Mouse (Mus musculus): ENCODE results near the gene Olfr1138.

Gene Olfr1138

DNA sequence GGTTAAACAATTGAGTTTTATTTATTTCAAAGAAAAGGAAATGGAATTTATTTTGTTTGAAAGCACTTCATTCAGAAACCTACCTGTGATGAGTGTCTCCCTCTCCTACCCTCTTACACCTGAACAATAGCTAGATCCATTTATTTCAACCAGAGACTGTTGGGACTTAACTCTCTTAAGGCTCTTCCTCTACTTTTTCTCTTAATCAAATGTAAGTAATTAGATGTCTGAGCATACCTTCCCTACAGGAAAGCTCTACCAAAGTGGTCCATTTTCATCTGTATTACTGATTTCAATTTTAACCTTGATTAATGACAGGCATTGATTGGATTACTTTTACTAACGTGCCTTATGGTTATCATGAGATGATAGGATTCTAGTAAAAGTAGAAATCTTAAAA lies at the start of gene Olfr1138:
Gene Olfr1138, minus strand, starts transcription at position 101 of the 400 bp plus-strand sequence.
- DNase-seq (ENCODE audit: low spot score in 2 of 2), result no peak

DNA sequence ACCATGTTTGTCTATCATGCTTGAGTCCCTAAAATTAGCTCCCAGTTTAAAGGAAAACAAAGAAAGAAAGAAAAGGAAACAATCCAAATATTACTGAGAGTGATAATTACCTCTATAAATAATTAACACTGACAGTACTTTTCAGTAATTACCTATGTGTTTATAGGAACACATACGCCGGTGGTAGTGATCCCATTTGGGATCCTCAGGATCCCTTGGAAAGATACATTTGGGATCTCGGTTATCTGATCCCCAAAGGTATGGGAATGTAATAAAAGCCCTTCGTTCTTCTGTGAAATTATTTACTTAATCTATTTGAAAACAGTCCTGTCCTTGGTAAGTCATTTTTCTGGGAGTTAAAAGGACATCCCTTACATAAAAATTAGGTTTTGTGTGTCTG lies 39.4 kb upstream of the Olfr1138 start, which contains the start of gene Olfr152:
Gene Olfr152, plus strand, starts transcription at position 301 of the 400 bp plus-strand sequence.
- no peak for DNase-seq (ENCODE audit: low spot score in 2 of 2)

DNA sequence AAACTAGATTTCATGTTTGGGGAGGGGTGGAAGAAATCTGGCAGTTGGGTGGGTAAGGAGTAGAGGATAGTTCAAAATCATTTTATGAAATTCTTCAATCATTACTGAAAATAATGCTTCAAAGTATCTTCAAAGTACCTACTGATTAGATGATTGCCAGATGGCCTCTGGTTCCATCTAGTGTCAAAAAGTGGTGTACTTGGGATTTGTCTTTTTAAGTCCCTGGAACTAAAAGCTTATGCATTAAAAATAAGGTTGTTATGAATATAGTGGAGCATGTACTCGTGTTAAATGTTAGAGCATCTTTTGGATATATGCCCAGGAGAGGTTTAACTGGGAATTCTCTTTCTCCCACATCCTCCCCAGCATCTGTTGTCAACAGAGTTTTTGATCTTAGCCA lies 36.4 kb upstream of the Olfr1138 start:
- no peak for DNase-seq (ENCODE audit: low spot score in 2 of 2)

DNA sequence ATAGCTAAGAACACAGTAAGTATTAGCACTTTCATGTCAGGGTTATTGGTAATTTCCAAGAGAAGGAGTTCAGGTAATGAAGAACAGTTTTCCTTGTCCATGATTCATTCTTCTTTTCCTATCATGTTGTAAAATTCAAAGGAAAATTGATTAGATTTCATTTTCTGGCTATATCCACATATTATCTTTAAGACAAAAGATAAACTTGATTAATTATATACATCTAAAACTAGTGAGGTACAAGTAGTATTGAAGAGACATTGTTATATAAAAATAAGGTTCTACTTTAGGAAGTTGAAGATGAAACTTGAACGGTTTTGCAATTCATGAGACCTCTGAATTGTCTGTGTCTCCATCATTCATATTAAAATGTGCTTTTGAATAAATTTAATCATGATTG lies 14.1 kb upstream of the Olfr1138 start, which contains the start of gene Olfr1141:
Gene Olfr1141, minus strand, starts transcription at position 101 of the 400 bp plus-strand sequence.
- DNase-seq (ENCODE audit: low spot score in 2 of 2), result no peak

DNA sequence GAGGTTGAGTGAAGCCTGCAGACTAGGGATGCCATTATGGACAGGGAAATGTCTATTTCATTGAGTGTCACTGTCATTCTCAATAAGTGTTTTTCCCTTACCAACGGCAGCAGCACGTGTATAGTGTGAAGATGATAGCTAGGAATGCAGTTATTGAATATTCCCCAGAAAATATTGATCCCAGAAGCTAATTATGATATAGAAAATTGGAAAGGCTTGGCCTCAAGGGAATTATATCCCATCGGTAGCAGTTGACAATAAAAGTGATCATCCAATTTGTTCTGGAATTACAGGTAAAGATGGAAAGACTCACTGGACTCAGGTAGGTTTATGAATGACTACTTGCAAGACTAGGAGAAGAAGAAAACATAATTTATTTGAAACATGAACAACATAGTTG lies 3.7 kb upstream of the Olfr1138 start, which contains the start of gene Olfr1140:
Gene Olfr1140, plus strand, starts transcription at position 301 of the 400 bp plus-strand sequence.
- no peak for DNase-seq (ENCODE audit: low spot score in 2 of 2)

DNA sequence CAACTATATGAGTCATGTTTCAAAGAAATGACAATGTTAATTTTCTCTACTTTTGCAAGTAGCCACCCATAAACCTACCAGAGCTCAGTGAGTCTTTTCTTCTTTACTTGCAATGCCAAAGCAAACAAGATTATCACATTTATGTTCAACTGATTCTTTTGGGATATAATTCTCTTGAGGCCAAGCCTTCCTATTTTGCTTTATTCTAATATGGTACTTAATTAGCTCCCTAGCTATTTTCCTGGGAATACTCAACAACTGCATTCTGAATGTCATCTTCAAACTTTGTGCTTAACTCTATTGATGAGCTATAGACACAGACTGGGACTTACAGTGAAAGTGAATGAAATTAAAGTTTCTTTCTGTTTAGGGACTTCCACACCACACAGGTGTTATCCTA lies 26.7 kb downstream of the Olfr1138 start, which contains the start of gene Olfr1137:
Gene Olfr1137, minus strand, starts transcription at position 101 of the 400 bp plus-strand sequence.
- DNase-seq (ENCODE audit: low spot score in 2 of 2), result no peak

DNA sequence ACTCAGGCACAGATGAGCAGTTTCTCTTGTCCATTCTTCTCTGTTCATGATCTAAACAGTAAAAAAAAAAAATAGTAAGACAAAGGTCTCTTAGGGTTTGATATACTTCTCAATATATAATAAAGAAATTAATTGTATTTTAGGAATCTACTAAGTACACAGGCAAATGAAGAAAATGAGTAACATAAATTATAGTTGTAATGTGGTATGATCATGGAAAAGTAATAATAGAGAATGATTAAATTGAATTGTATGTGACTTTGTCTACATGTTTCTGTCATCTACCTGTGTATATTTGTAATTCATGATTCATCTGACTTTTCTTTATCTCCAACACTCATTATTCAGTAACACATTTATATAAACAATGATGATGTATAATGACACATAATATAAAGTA lies 45.9 kb downstream of the Olfr1138 start, which contains the start of gene Olfr1136:
Gene Olfr1136, minus strand, starts transcription at position 101 of the 400 bp plus-strand sequence.
- DNase-seq (ENCODE audit: low spot score in 2 of 2), result no peak
